Mouse (Mus musculus) embryonic facial prominence, embryonic 11.5 days (tissue): Measurements from ENCODE around the gene Olfr432. TPM values are rescaled to one million over a fixed set of nuclear protein-coding genes. Genes with fewer than 3 reads are reported as not detected.
"Not testable (repeated sequence)": the region's sequence is repeated elsewhere in the genome, so short reads cannot be mapped to it uniquely, and the experiment has no call there.

Experiments
- ATAC-seq: fragments of 200-750 bp; cut with Nextera tagmentation; replicated peaks from 2 replicates; pipeline ENCODE4 v1.8.0; 2017; ENCODE audit warnings: low read depth; ENCODE audit not compliant: insufficient number of reproducible peaks, low FRiP score, low TSS enrichment
- DNase-seq: peaks from one replicate; pipeline ENCODE4 v3.0.0-alpha.2; 2015; ENCODE audit warnings: low spot score
- H3K27ac ChIP-seq: fragments of 300-500 bp; sonication (generic); replicated peaks from 2 replicates; pipeline ENCODE4 v1.5.1; 2014; ENCODE audit warnings: mild to moderate bottlenecking, low read depth, low read length, control low read depth
- H3K27me3 ChIP-seq: fragments of 300-500 bp; sonication (generic); 2 replicates; pipeline ENCODE4 v1.6.1; 2014; ENCODE audit warnings: mild to moderate bottlenecking, low read length, moderate library complexity, mixed read lengths; ENCODE audit not compliant: control insufficient read depth, insufficient read depth
- H3K36me3 ChIP-seq: fragments of 300-500 bp; sonication (generic); replicated peaks from 2 replicates; pipeline ENCODE4 v1.6.1; 2014; ENCODE audit warnings: low read depth, mild to moderate bottlenecking, low read length, moderate library complexity, mixed read lengths; ENCODE audit not compliant: control insufficient read depth, insufficient read depth
- H3K4me1 ChIP-seq: fragments of 300-500 bp; sonication (generic); 2 replicates; pipeline ENCODE4 v1.6.1; 2014; ENCODE audit warnings: low read length, mixed read lengths; ENCODE audit not compliant: control insufficient read depth, insufficient read depth
- H3K4me2 ChIP-seq: fragments of 300-500 bp; sonication (generic); 2 replicates; pipeline ENCODE4 v1.6.1; 2014; ENCODE audit warnings: low read depth, mild to moderate bottlenecking, control low read depth, low read length, moderate library complexity
- H3K4me3 ChIP-seq: fragments of 300-500 bp; sonication (generic); 2 replicates; pipeline ENCODE4 v1.5.1; 2014; ENCODE audit warnings: low read depth, low read length, control low read depth
- H3K9ac ChIP-seq: fragments of 300-500 bp; sonication (generic); replicated peaks from 2 replicates; pipeline ENCODE4 v1.6.1; 2014; ENCODE audit warnings: mild to moderate bottlenecking, control low read depth, low read length
- H3K9me3 ChIP-seq: fragments of 300-500 bp; sonication (generic); replicated peaks from 2 replicates; pipeline ENCODE4 v1.6.1; 2016; ENCODE audit warnings: mild to moderate bottlenecking, low read length, inconsistent platforms, mixed read lengths; ENCODE audit not compliant: control insufficient read depth
- WGBS: fragments of 180-500 bp; shearing (Covaris S2); extraction: QIAGEN DNeasy Blood & Tissue Kit; methylation state at CpG from one replicate; pipeline ENCODE4 v1.1.7; 2014; 5-methylcytosine and 5-hydroxymethylcytosine counted together
- polyA plus RNA-seq: library from polyadenylated mRNA; unstranded; fragments of >200 nt; fragmentation: Nextera tagmentation; extraction: Ambion mirVana; gene quantifications from 2 replicates; pipeline ENCODE4 v1.2.1, GENCODE M21; 2014

Gene Olfr432
- not detected in 2 replicates for polyA plus RNA-seq

- Histone ChIP-seq H3K4me3 (no peak within 1 kb of the TSS), H3K9ac (no peak within 1 kb of the TSS), H3K27ac (no peak within 1 kb of the TSS), H3K27me3 (no peaks in the 10 kb centered on the region), H3K9me3 (no peaks in the 10 kb centered on the region), H3K36me3 (no peaks in the 10 kb centered on the region), H3K4me2 (no peak within 1 kb of the TSS), H3K4me1 (no peaks in the 10 kb centered on the region)
- no peak for DNase-seq
- ATAC-seq: no peak
- 77% methylated on average over 2 of the region's 2 CpGs for WGBS
Measured at GRCm38 (mm10) chr1:174048893-174049292, at the start of gene Olfr432. Olfr432 (plus strand) TSS chr1:174049205.

GRCm38 (mm10) chr1:174004352-174005109 is 44.5 kb upstream of the Olfr432 start:
- not testable (repeated sequence) for H3K4me3 ChIP-seq, H3K9ac ChIP-seq, H3K27ac ChIP-seq, H3K4me1 ChIP-seq, H3K36me3 ChIP-seq, DNase-seq, H3K4me2 ChIP-seq, H3K27me3 ChIP-seq, ATAC-seq, H3K9me3 ChIP-seq
- WGBS: 78% methylated on average over 1 of the region's 3 CpGs

GRCm38 (mm10) chr1:174007050-174007449 is 42.0 kb upstream of the Olfr432 start:
- ATAC-seq, H3K9me3 ChIP-seq, H3K9ac ChIP-seq, H3K4me2 ChIP-seq, H3K4me1 ChIP-seq, H3K27ac ChIP-seq, H3K4me3 ChIP-seq, H3K27me3 ChIP-seq, DNase-seq, H3K36me3 ChIP-seq: not testable (repeated sequence)

GRCm38 (mm10) chr1:174031698-174032097 is 17.3 kb upstream of the Olfr432 start, which contains the start of gene Ifi205:
Ifi205 (minus strand) TSS chr1:174031810.
- no peak within 1 kb of the TSS for H3K4me2 ChIP-seq
- H3K4me3 ChIP-seq: no peak within 1 kb of the TSS
- no peak within 1 kb of the TSS for H3K9ac ChIP-seq
- no peak within 1 kb of the TSS for H3K27ac ChIP-seq
- no peaks in the 10 kb centered on the region for H3K9me3 ChIP-seq
- H3K27me3 ChIP-seq: no peaks in the 10 kb centered on the region
- H3K4me1 ChIP-seq: no peaks in the 10 kb centered on the region
- DNase-seq (no peak), ATAC-seq (no peak)
- 55% methylated on average over 1 of the region's 1 CpGs for WGBS
- H3K36me3 ChIP-seq: no peaks in the 10 kb centered on the region

GRCm38 (mm10) chr1:174035841-174036240 is 13.2 kb upstream of the Olfr432 start:
- Histone ChIP-seq H3K4me2 (no peak overlapping the region), H3K27ac (no peak overlapping the region), H3K9me3 (no peaks in the 10 kb centered on the region), H3K9ac (no peak overlapping the region), H3K4me1 (no peaks in the 10 kb centered on the region), H3K27me3 (no peaks in the 10 kb centered on the region), H3K36me3 (no peaks in the 10 kb centered on the region), H3K4me3 (no peak overlapping the region)
- DNase-seq: no peak
- WGBS: 48% methylated on average over 4 of the region's 4 CpGs
- no peak for ATAC-seq

- no peak overlapping the region for H3K27ac ChIP-seq
- 91% methylated on average over 3 of the region's 3 CpGs for WGBS
- H3K4me1 ChIP-seq: no peaks in the 10 kb centered on the region
- no peak overlapping the region for H3K9ac ChIP-seq
- DNase-seq (no peak), ATAC-seq (no peak)
- no peak overlapping the region for H3K4me3 ChIP-seq
- no peaks in the 10 kb centered on the region for H3K9me3 ChIP-seq
- no peak overlapping the region for H3K4me2 ChIP-seq
- H3K27me3 ChIP-seq: no peaks in the 10 kb centered on the region
- no peaks in the 10 kb centered on the region for H3K36me3 ChIP-seq
Measured at GRCm38 (mm10) chr1:174038480-174038879, 10.5 kb upstream of the Olfr432 start.

GRCm38 (mm10) chr1:174040523-174041177 is 8.4 kb upstream of the Olfr432 start, which contains the start of gene Olfr433:
Olfr433 (plus strand) TSS chr1:174040705.
- Histone ChIP-seq H3K4me3 (no peak within 1 kb of the TSS), H3K27me3 (no peaks in the 10 kb centered on the region), H3K9ac (no peak within 1 kb of the TSS), H3K4me2 (no peak within 1 kb of the TSS), H3K27ac (no peak within 1 kb of the TSS), H3K4me1 (no peaks in the 10 kb centered on the region), H3K36me3 (no peaks in the 10 kb centered on the region), H3K9me3 (no peaks in the 10 kb centered on the region)
- ATAC-seq (no peak), DNase-seq (no peak)
- WGBS: 86% methylated on average over 7 of the region's 7 CpGs
